Comparison of ENCODE assay signal across 8 mouse cellular contexts in genomic region chr17:12689537-12689936, GRCm38 (mm10). TPM values are rescaled to one million over a fixed set of nuclear protein-coding genes. Genes with fewer than 3 reads are reported as not detected.
DNase-seq lines count a peak whose midpoint lies in the region; ATAC-seq lines count a peak whose summit lies in the region.
"Had no signal": no experiment of that assay in that cellular context is flagged by ENCODE, and none has a peak within 500 bp of the region (broad histone marks: within the 10 kb centered on the region; RNA-seq: fewer than 3 reads in every experiment).

No protein-coding gene starts in this region.

- H3K9me3 ChIP-seq in kidney, embryonic 14.5 days (ENCODE audit: control insufficient read depth, low read length): no peaks in the 10 kb centered on the region
- H3K9me3 ChIP-seq in limb, embryonic 11.5 days (ENCODE audit: control insufficient read depth, low read length): no peaks in the 10 kb centered on the region
- H3K9me3 ChIP-seq in forebrain, embryonic 16.5 days (ENCODE audit: control insufficient read depth, low read length): no peaks in the 10 kb centered on the region

- no peak overlapping the region for H3K4me2 ChIP-seq in kidney, embryonic 14.5 days (replicated peaks; ENCODE audit: low read depth, low read length)
- no peak overlapping the region for H3K4me2 ChIP-seq in limb, embryonic 11.5 days (ENCODE audit: low read depth, severe bottlenecking)
- no peak overlapping the region for H3K4me2 ChIP-seq in forebrain, embryonic 16.5 days (ENCODE audit: low read length)

- H3K36me3 ChIP-seq in kidney, embryonic 14.5 days (ENCODE audit: control insufficient read depth, insufficient read depth, low read length): peaks cover 92% of the 10 kb centered on the region
- H3K36me3 ChIP-seq in limb, embryonic 11.5 days (ENCODE audit: control insufficient read depth, insufficient read depth, low read length): peaks cover 35% of the 10 kb centered on the region
- H3K36me3 ChIP-seq in forebrain, embryonic 16.5 days (ENCODE audit: control insufficient read depth, insufficient read depth): peaks cover 54% of the 10 kb centered on the region

- no peak overlapping the region for H3K4me3 ChIP-seq in kidney, embryonic 14.5 days (ENCODE audit: low read length)
- no peak overlapping the region for H3K4me3 ChIP-seq in limb, embryonic 11.5 days (ENCODE audit: low read depth, low read length)
- H3K4me3 ChIP-seq in forebrain, embryonic 16.5 days (replicated peaks; ENCODE audit: low read length): no peak overlapping the region

- H3K27ac ChIP-seq in kidney, embryonic 14.5 days (ENCODE audit: low read depth, low read length): no peak overlapping the region
- no peak overlapping the region for H3K27ac ChIP-seq in limb, embryonic 11.5 days (replicated peaks; ENCODE audit: low read depth, low read length)
- H3K27ac ChIP-seq in forebrain, embryonic 16.5 days (ENCODE audit: low read length): no peak overlapping the region

- peak; percentile 55 for DNase-seq in kidney, postnatal 14 days
- DNase-seq in ES-CJ7 (ENCODE audit: low read depth, low spot score): peak; percentile 11
- DNase-seq in brain, embryonic 18.5 days (ENCODE audit: low read depth, low spot score): peak; percentile 12
- DNase-seq in limb, embryonic 11.5 days (ENCODE audit: low spot score): peak; percentile 56
- peak; percentile 59 for DNase-seq in thymus, postnatal 14 days

- no peak for ATAC-seq in kidney, embryonic 14.5 days (ENCODE audit: low FRiP score, low TSS enrichment)
- ATAC-seq in limb, embryonic 11.5 days (ENCODE audit: insufficient number of reproducible peaks, low FRiP score, low TSS enrichment, low read depth): no peak
- no peak for ATAC-seq in forebrain, embryonic 16.5 days

- 63% methylated on average over 3 of the region's 3 CpGs for WGBS in kidney, embryonic 14.5 days
- WGBS in limb, embryonic 11.5 days: 77% methylated on average over 3 of the region's 3 CpGs
- 83% methylated on average over 3 of the region's 3 CpGs for WGBS in forebrain, embryonic 16.5 days

- H3K9ac ChIP-seq in kidney, embryonic 14.5 days (ENCODE audit: low read depth, low read length): no peak overlapping the region
- H3K9ac ChIP-seq in limb, embryonic 11.5 days (ENCODE audit: low read length): no peak overlapping the region
- no peak overlapping the region for H3K9ac ChIP-seq in forebrain, embryonic 16.5 days (replicated peaks; ENCODE audit: low read depth, low read length)

- no peaks in the 10 kb centered on the region for H3K27me3 ChIP-seq in kidney, embryonic 14.5 days (ENCODE audit: control insufficient read depth, insufficient read depth, low read length)
- no peaks in the 10 kb centered on the region for H3K27me3 ChIP-seq in limb, embryonic 11.5 days (ENCODE audit: control insufficient read depth, insufficient read depth, low read length)
- no peaks in the 10 kb centered on the region for H3K27me3 ChIP-seq in forebrain, embryonic 16.5 days (replicated peaks; ENCODE audit: control insufficient read depth, insufficient read depth, low read length)

- no peaks in the 10 kb centered on the region for H3K4me1 ChIP-seq in kidney, embryonic 14.5 days (ENCODE audit: control insufficient read depth, insufficient read depth, low read length)
- H3K4me1 ChIP-seq in limb, embryonic 11.5 days (ENCODE audit: control insufficient read depth, insufficient read depth, low read length): no peaks in the 10 kb centered on the region
- H3K4me1 ChIP-seq in forebrain, embryonic 16.5 days (replicated peaks; ENCODE audit: control insufficient read depth, insufficient read depth, low read length): no peaks in the 10 kb centered on the region

RNA-seq across cellular contexts. Expression of gene Slc22a1, which starts 13.9 kb away (rescaled TPM):
- polyA plus RNA-seq in kidney, embryonic 14.5 days (2014; fragmentation: Nextera tagmentation; extraction: Ambion mirVana): 0.63 and 1.2 TPM in 2 replicates
- not detected in 2 replicates for polyA plus RNA-seq in limb, embryonic 11.5 days (2014; fragmentation: Nextera tagmentation; extraction: Ambion mirVana)
- not detected in 2 replicates for polyA plus RNA-seq in forebrain, embryonic 16.5 days (2015; fragmentation: Nextera tagmentation; extraction: Ambion mirVana)
- polyA plus RNA-seq: neural tube, embryonic 14.5 days had no signal
